Mouse (Mus musculus) heart, embryonic 12.5 days (tissue): ENCODE data around the gene Ubtf. TPM values are rescaled to one million over a fixed set of nuclear protein-coding genes. Genes with fewer than 3 reads are reported as not detected.

Experiments used
- ATAC-seq: fragments of 200-750 bp; cut with Nextera tagmentation; 2 replicates; pipeline ENCODE4 v1.8.0; 2017; ENCODE audit warnings: moderate TSS enrichment, moderate library complexity; ENCODE audit not compliant: insufficient number of reproducible peaks, low FRiP score
- H3K27ac ChIP-seq: fragments of 300-500 bp; sonication (generic); 2 replicates; pipeline ENCODE4 v1.5.1; 2016; ENCODE audit warnings: mild to moderate bottlenecking, moderate library complexity; ENCODE audit not compliant: poor library complexity, severe bottlenecking
- H3K27me3 ChIP-seq: fragments of 300-500 bp; sonication (generic); replicated peaks from 2 replicates; pipeline ENCODE4 v1.6.1; 2016; ENCODE audit warnings: mild to moderate bottlenecking, moderate library complexity
- H3K36me3 ChIP-seq: fragments of 300-500 bp; sonication (generic); 2 replicates; pipeline ENCODE4 v1.6.1; 2016; ENCODE audit warnings: mild to moderate bottlenecking, moderate library complexity
- H3K4me1 ChIP-seq: fragments of 300-500 bp; sonication (generic); replicated peaks from 2 replicates; pipeline ENCODE4 v1.6.1; 2016; ENCODE audit warnings: mild to moderate bottlenecking
- H3K4me2 ChIP-seq: fragments of 300-500 bp; sonication (generic); 2 replicates; pipeline ENCODE4 v1.6.1; 2016; ENCODE audit warnings: mild to moderate bottlenecking, moderate library complexity
- H3K4me3 ChIP-seq: fragments of 300-500 bp; sonication (generic); 2 replicates; pipeline ENCODE4 v1.5.1; 2016; ENCODE audit warnings: mild to moderate bottlenecking
- H3K9ac ChIP-seq: fragments of 300-500 bp; sonication (generic); 2 replicates; pipeline ENCODE4 v1.6.1; 2016; ENCODE audit warnings: mild to moderate bottlenecking, moderate library complexity
- H3K9me3 ChIP-seq: fragments of 300-500 bp; sonication (generic); replicated peaks from 2 replicates; pipeline ENCODE4 v1.6.1; 2016; ENCODE audit warnings: mild to moderate bottlenecking, moderate library complexity
- WGBS: fragments of 180-500 bp; shearing (Covaris S2); methylation state at CpG from one replicate; pipeline ENCODE4 v1.1.7; 2016; 5-methylcytosine and 5-hydroxymethylcytosine counted together
- polyA plus RNA-seq: library from polyadenylated mRNA; unstranded; fragments of >200 nt; fragmentation: Nextera tagmentation; extraction: Ambion mirVana; gene quantifications from 2 replicates; pipeline ENCODE4 v1.2.1, GENCODE M21; 2016

The Ubtf gene
- polyA plus RNA-seq, 1 experiment from 2014 or later: 65.4 TPM

DNA sequence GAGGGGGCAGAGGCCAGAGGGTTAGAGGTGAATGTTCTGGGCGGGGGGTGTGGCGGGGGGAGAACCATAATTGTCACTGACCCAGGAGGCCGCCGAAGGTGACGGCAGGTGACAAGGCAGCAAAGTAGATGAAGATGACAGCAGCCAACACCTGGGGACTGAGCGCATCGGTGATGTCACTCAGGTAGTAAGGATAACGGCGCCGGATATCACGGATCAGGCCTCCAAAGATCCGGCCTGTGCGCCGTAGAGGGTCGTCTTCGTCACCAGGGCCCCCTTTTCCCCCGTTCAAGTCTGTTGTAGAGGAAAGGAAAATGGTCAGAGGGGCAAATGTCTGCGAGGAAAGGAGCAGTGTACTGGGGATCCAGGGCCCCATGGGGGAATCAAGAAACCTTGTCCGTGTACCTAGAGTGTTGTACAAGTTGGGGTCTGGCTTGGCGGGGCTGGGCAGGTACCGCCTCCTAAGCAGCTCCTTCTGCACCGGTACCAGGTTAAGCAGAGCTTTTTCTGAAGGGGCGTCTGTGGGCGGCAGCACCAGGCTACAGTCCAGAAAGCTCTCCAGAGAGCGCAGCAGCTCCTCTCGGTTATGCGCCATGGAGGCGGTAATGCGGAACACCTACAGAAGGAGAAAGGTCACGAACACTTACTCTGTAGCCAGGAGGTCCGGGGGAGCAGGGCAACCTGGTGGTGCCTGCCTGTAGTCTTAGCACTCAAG is 37.3 kb upstream of the Ubtf start:
- no peak overlapping the region for H3K27ac ChIP-seq
- H3K4me3 ChIP-seq: no peak overlapping the region
- ATAC-seq: no peak
- peaks cover 77% of the 10 kb centered on the region for H3K27me3 ChIP-seq
- H3K9ac ChIP-seq: no peak overlapping the region
- 54% methylated on average over 31 of the region's 31 CpGs for WGBS
- H3K4me1 ChIP-seq: no peaks in the 10 kb centered on the region
- H3K9me3 ChIP-seq: no peaks in the 10 kb centered on the region
- no peaks in the 10 kb centered on the region for H3K36me3 ChIP-seq
- peak overlapping the region; percentile 17; the same call in 1 of the 2 replicates for H3K4me2 ChIP-seq

DNA sequence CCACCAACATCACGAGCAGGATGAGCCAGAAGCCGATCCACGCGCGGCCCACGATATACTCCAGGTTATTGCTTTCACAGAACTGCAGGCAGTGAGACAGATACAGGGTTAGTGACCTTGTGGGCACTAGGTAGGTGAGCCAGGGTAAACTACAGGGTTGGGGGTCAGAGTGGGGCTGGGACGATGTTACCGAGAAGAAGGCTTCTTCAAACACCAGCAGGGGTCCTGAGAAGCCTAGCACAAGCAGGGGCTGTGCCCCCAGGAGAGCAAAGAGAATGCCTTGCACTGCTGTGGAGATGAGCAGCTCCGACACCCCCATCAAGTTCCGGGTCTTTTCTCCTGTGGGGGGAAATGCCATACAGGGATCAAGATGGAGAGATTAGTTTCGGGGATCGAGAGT is 36.6 kb upstream of the Ubtf start:
- Histone ChIP-seq H3K4me3 (no peak overlapping the region), H3K36me3 (no peaks in the 10 kb centered on the region), H3K27ac (no peak overlapping the region), H3K27me3 (peaks cover 78% of the 10 kb centered on the region), H3K9ac (no peak overlapping the region), H3K9me3 (no peaks in the 10 kb centered on the region), H3K4me1 (no peaks in the 10 kb centered on the region), H3K4me2 (0 out of 2 replicates have a peak overlapping the region, but pooled peaks have one; percentile 15)
- 72% methylated on average over 12 of the region's 12 CpGs for WGBS
- ATAC-seq: no peak

DNA sequence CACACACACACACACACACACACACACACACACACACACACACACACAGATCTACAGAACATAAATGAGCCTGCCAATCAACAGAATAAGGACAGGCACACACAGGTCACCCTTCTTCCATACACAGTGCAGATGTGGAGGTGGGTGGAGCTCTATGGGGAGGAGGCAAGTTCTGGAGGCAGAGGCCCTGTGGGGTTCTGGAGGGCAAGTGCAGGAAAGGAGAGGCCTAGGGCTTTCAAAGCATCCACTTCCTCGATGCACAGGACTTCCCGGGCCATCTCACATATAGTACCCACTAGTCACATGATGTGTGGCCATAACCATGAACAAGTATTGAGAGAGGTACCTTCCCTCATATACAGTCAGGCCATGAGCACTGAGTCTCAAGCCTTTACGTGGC is 36.0 kb upstream of the Ubtf start:
- Histone ChIP-seq H3K27ac (no peak overlapping the region), H3K4me3 (no peak overlapping the region), H3K4me2 (no peak overlapping the region), H3K4me1 (no peaks in the 10 kb centered on the region), H3K36me3 (no peaks in the 10 kb centered on the region), H3K27me3 (peaks cover 75% of the 10 kb centered on the region), H3K9me3 (no peaks in the 10 kb centered on the region), H3K9ac (no peak overlapping the region)
- WGBS: 84% methylated on average over 3 of the region's 3 CpGs
- ATAC-seq: peak; percentile 45; the same call in 1 of the 2 replicates

DNA sequence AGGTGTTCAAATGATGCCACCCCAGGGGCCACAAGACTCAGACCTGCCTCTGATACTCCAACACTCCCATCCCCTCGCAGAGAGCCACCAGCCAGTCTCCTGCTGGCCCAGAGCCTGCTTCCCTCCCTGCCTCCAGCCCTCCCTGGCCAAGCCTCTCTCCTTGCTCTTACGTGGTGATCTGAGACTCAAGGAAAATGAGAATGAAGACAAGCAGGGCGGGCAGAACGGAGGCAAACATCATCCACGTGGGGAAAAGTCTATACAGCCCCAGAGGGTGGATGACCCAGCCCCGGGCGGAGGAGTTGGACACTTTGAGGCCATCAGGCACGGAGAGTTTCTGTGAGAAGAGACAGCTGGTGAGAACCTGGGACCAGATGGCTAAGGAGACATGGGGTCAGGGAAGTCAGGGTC is 33.5 kb upstream of the Ubtf start:
- H3K9me3 ChIP-seq: no peaks in the 10 kb centered on the region
- H3K27me3 ChIP-seq: peaks cover 62% of the 10 kb centered on the region
- no peak overlapping the region for H3K27ac ChIP-seq
- no peaks in the 10 kb centered on the region for H3K4me1 ChIP-seq
- no peak overlapping the region for H3K4me2 ChIP-seq
- no peaks in the 10 kb centered on the region for H3K36me3 ChIP-seq
- no peak overlapping the region for H3K4me3 ChIP-seq
- 44% methylated on average over 8 of the region's 8 CpGs for WGBS
- ATAC-seq: no peak
- H3K9ac ChIP-seq: no peak overlapping the region

DNA sequence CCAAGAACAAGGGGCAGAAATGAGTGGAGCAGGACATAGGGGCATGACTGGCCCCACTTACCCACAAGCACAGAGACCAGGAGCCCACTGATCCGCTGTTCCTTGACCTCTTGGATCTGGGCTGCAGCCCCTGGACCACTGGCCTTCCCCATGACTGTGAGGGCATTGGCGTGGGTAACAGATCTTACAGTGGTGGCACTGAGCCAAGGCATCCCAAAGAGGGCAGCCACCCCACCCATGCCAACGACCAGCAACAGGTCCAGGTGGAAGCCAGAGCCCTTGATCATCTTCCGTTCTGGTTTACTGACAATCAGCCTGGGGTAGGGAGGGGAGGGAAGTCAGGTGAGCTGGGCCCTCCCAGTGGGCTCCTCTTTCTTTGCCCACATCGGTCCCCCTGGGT is 32.8 kb upstream of the Ubtf start:
- ATAC-seq: no peak
- WGBS: 55% methylated on average over 5 of the region's 5 CpGs
- Histone ChIP-seq H3K9me3 (no peaks in the 10 kb centered on the region), H3K36me3 (no peaks in the 10 kb centered on the region), H3K4me2 (no peak overlapping the region), H3K4me1 (no peaks in the 10 kb centered on the region), H3K27ac (no peak overlapping the region), H3K4me3 (no peak overlapping the region), H3K27me3 (peaks cover 55% of the 10 kb centered on the region), H3K9ac (no peak overlapping the region)

DNA sequence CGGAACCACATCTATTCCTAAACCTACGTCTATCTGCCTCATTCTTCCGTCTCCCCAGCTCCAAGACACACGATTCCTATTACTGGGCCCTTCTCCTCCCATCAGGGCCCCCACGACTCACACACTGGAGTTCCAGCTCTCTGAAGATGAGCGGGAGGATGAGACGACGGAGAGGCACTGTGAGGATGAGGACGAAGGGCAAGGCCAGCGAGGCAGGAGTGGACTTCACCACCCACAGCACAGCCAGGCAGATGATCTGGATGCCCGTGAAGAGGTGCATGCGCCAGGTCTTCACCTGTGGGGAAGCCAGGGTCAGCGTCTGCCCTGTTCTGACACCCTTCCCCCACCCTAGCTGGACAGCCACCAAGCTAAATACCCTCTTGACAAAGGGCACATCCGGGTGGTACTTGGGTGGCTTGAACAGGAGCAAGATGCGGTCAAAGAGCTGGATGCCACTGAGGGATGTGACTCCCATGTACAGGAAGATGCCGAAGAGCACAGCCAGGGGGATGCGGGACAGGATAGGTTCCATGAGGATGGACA is 31.5 kb upstream of the Ubtf start:
- Histone ChIP-seq H3K36me3 (no peaks in the 10 kb centered on the region), H3K4me1 (no peaks in the 10 kb centered on the region), H3K27me3 (peaks cover 42% of the 10 kb centered on the region), H3K9ac (no peak overlapping the region), H3K4me3 (no peak overlapping the region), H3K9me3 (no peaks in the 10 kb centered on the region), H3K4me2 (no peak overlapping the region), H3K27ac (no peak overlapping the region)
- no peak for ATAC-seq
- WGBS: 83% methylated on average over 17 of the region's 17 CpGs

DNA sequence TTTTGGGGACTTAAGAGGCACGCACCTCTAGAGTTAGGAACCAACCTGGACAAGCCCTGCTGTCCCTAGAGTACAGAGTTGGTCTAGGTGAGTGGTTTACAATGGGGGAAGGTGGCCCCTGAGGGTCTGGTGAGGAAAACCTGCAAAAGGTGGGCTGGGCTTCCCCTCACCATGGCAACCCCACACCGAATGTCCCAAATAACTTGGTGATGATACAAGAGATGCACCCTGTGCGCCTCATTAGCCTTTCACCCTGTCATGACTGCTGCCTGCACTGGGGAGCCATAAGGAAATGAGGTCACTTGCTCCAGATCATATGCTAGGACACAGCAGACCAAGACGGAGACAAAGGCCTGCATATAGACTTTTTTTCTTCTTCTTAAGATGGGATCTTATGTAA is 30.9 kb upstream of the Ubtf start:
- 85% methylated on average over 4 of the region's 4 CpGs for WGBS
- Histone ChIP-seq H3K4me1 (no peaks in the 10 kb centered on the region), H3K9me3 (no peaks in the 10 kb centered on the region), H3K27ac (no peak overlapping the region), H3K36me3 (no peaks in the 10 kb centered on the region), H3K27me3 (peaks cover 36% of the 10 kb centered on the region), H3K9ac (no peak overlapping the region), H3K4me3 (no peak overlapping the region), H3K4me2 (no peak overlapping the region)
- no peak for ATAC-seq

DNA sequence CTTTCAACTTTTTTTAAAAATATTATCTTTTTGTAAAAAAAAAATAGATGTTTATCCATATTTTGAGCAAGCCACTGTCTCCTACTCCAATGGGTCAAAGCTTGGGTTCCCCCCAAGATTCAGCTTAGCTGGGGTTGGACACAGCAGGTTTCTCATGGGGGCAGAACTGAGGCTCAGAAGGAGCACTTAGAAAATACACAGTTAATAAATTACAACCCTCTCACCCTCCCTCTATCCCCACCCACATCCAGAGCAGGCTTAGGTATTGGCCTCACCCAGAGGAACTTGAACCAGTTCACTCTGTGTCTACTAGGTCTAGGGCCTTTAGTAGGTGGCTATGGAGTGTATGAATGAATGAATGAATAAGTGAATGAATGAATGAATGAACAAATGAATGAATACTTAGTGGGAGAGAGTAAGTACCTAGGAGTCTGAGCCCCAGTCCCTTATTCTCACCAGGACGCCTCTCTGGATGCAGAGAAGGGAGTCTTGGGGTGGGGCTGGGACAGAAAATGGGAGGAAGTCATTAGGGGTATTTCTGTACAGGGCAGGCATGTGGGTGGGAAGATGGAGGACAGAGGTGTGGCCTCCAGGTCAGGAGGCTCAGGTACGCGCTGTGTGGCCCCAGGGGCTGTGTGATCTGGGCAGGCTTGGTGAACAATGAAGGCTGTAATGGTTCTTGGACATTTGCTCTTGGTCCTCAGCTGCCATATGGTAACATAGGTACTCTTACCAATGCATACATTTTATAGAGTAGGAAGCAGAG is 29.8 kb upstream of the Ubtf start:
- Histone ChIP-seq H3K36me3 (no peaks in the 10 kb centered on the region), H3K4me1 (no peaks in the 10 kb centered on the region), H3K9me3 (no peaks in the 10 kb centered on the region), H3K4me2 (no peak overlapping the region), H3K27ac (no peak overlapping the region), H3K27me3 (peaks cover 34% of the 10 kb centered on the region), H3K4me3 (no peak overlapping the region), H3K9ac (no peak overlapping the region)
- ATAC-seq: peak; percentile 38; the same call in 1 of the 2 replicates
- WGBS: 82% methylated on average over 3 of the region's 3 CpGs

DNA sequence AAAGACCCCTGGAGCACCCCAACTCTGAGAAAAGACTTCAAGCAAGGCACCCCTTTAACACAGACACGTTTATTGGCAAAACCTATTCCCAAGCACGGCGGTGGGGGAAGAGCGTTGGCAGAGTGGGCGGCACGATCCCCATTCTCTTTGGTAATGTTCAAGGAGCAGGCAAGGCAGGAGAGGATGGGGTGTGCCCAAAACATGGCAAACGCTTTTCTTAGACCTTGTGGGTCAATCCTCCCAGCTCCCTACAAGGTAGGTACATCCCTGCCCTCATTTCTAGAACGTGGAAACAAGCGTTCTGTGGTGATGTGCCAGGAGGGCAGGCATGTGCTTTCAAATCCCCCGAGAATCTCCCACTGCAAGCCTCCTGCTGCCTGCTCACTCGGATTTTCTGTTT is 29.2 kb upstream of the Ubtf start:
- no peak overlapping the region for H3K27ac ChIP-seq
- ATAC-seq: no peak
- H3K4me1 ChIP-seq: no peaks in the 10 kb centered on the region
- 82% methylated on average over 11 of the region's 11 CpGs for WGBS
- H3K27me3 ChIP-seq: peaks cover 28% of the 10 kb centered on the region
- H3K9ac ChIP-seq: no peak overlapping the region
- no peak overlapping the region for H3K4me3 ChIP-seq
- H3K4me2 ChIP-seq: no peak overlapping the region
- H3K36me3 ChIP-seq: no peaks in the 10 kb centered on the region
- H3K9me3 ChIP-seq: no peaks in the 10 kb centered on the region

DNA sequence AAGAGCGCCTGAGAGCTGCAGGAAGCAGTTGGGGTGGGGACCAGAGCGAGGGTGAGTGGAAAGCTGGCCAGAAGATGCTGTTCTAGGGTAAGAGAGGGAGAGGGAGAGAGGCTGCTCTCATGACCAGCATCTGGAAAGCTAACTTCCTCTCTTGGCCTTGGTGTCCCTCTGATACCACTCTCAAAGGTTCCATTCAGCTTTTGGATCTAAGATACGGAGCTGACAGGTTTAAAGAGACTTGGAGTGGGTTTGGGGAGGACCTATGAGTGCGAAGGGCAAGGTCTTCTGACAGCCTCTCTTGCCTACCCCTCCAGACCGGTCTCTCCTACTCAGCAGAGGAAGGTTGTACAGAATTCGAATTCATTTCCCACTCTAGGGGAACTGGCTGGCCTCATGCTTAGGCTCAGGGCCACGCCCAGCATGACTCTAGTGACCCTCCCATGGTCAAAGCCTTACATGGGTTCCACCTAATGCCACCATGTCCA is 28.6 kb upstream of the Ubtf start:
- Histone ChIP-seq H3K27ac (no peak overlapping the region), H3K9me3 (no peaks in the 10 kb centered on the region), H3K9ac (no peak overlapping the region), H3K4me3 (no peak overlapping the region), H3K27me3 (peaks cover 22% of the 10 kb centered on the region), H3K4me2 (no peak overlapping the region), H3K36me3 (no peaks in the 10 kb centered on the region), H3K4me1 (no peaks in the 10 kb centered on the region)
- 83% methylated on average over 7 of the region's 7 CpGs for WGBS
- peak; percentile 46 for ATAC-seq

DNA sequence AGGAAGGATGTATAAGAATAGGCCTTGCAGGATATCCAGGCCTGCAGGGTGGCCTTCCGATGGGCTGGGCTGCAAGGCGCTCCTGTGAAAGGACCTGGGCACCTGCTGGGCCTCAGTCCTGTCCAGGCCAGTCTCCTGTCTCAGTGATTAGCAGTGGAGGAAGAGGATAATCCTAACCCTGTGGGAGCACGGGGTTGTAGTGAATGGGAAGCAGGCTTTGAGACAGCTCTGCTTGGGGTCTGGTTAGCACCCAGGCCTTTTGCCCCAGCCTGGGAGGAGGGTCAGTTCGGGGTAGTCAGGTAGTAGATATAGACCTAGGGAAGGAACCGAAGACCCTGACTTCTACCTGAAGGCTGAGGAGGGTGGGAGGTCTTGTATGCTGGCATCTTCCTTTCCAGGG is 28.1 kb upstream of the Ubtf start:
- Histone ChIP-seq H3K27me3 (peaks cover 18% of the 10 kb centered on the region), H3K27ac (no peak overlapping the region), H3K4me2 (no peak overlapping the region), H3K36me3 (no peaks in the 10 kb centered on the region), H3K9ac (no peak overlapping the region), H3K4me1 (no peaks in the 10 kb centered on the region), H3K9me3 (no peaks in the 10 kb centered on the region), H3K4me3 (no peak overlapping the region)
- ATAC-seq: no peak
- 66% methylated on average over 5 of the region's 5 CpGs for WGBS
